Mouse (Mus musculus) gastrocnemius, adult 18-20 months (tissue): Measurements from ENCODE around the gene Slc5a2. TPM values are rescaled to one million over a fixed set of nuclear protein-coding genes. Genes with fewer than 3 reads are reported as not detected.

Experiments
- DNase-seq: peaks from one replicate; pipeline ENCODE4 v3.0.0; 2021; ENCODE audit warnings: low spot score
- total RNA-seq, 2 experiments: library from RNA; stranded (reverse); gene quantifications; 2 replicates each; pipeline ENCODE4 v1.2.3; 2021

Slc5a2 gene
- total RNA-seq, 2 experiments from 2014 or later, result 0.39 TPM; not detected in 1

DNA sequence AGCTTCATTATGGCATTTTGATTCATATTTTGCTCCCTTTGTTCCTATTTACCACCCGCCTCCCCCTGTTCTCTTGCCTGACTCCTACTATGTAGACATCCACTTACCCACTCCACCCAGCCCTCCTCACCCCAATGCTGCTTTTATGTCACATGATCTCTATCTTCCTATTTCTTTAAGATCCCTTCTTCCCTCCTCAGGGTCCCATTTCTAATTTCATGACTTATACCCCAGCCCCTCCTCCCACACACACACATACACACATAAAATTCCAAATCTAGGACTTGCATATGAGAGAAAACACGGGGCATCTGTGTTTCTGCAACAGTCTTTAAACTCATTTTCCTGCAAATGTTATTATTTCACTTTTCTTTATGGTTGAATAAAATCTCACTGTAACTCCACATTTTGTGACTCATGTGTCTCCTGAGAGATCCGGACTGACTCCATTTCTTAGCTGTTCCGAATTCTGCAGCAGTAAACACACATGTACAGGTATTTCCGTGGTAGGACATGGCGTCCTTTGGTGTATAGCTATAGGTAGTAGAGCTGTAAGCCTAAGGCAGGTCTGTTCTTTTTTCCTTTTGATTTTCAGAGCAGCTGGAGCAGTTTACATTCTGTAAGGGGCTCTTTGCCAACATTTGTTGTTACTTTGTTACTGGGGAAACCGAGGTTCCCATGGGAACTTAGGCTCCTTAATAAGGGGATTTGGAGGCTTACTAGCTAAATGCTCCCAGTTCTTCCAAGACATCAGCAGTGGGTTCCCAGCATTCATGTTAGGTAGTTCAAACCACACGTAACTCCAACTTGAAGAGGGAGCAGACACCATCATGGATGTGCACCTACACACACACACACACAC lies 33.3 kb downstream of the Slc5a2 start:
- no peak for DNase-seq

DNA sequence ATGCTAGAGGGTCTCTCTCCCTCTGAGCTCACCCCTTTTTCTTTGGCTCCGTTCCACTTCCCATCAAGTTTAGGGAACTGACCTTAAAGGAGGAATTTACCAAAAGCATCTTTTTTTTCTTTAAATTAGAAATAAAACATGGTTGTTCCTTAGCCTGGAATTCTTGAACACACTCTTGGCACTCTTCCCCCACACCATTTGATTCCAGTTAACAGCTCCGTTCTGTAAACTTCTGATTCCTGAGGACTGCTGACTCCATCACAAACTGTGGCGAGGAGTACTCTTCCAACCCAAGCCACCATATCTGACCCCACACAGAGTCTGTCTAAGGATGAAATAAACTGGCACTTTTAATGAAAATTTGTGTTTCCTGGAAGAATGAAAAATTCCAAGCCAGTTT lies 35.5 kb downstream of the Slc5a2 start:
- no peak for DNase-seq

DNA sequence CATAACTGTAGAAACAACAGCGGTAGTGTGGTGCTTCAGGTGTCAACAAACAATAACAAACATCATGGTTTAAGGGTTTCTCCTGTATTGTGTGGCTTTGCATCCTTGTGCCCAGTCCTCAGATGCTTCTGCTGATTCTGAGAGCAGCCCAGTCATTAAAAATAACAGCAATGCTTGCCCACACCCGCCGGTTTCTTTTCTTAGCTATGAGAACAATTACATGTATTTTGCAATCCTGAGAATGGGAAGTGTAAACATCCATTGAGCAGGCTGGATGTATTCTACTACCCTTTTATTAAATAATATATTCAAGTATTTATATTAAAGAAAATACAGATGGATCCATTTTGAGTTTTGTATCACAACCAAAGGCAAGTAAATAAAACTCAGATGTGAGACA lies 36.7 kb downstream of the Slc5a2 start:
- DNase-seq, result no peak

DNA sequence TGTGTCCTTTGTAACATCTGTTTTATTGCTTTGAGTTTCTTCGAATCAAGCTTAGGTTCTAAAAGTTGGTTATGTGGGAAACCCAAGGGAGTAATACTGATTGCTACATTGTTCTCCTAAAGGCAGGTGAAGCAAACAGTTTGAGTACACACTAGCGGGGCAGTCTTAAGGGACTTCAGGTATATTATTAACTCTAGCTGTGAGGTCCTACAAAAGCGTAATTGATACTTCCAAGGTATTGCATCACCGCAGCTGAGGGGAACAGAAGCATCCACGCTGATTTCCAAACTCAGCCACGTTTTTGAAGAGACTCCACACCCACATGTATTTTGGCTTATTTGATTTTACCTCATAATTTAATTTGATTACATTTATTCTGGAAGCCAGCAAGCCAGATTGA lies 38.7 kb downstream of the Slc5a2 start:
- no peak for DNase-seq

DNA sequence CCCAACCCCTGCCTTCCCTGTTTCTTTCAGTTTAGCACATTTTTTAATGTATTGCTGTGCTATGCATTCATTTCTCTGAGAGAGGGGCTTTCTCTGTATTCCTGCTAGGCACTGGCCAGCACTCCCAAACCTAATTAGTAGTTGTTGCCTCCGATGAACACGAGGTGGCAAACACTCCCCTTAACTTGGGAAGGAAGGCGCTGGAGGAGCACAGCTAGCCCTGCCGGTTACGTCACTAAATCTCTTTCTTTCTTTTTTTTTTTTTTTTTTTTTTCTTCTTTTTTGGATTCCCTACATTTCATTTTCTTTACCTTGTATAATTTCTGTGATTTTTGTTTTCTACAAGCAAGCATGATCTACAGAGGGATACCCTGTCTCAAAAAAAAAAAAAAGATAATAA lies 39.5 kb downstream of the Slc5a2 start:
- DNase-seq, result peak; percentile 27

DNA sequence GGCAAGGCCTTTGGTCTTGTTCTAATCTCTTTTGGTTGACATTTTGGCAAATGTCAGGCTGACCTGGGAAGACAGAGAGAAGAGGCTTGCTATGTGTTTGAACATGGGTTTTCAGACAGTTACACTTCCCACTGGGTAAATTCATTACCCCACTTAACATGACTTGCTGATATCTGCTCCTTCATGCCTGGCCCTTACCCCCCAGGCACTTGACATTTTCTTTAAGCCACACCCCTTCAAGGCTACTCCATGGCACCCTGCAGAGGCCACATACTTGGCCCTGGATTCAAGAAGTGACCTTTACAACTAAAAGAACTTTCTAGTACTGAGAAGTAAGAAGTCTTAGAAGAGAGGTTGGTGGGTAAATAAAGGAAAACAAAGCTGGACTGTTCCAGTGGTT lies 42.4 kb downstream of the Slc5a2 start:
- DNase-seq, result no peak

DNA sequence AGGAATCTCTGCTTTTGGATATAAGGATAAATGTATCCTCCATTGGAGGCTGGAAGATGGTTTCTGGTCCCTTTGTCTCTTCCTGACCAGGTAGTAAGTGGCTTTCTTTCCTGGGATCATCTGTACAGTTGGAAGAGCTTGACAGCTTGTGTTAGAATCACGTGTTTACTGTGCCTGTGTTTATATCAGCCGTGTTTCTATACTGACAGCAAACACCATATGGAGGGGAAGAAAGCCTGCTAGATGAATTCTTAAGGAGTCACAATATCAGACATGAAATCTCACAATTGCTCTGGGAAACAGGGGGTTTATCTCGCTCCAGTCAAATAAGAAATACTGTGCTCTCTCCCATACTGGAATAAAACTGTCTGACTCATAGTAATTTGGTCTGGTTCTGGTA lies 43.8 kb downstream of the Slc5a2 start:
- DNase-seq, result no peak

DNA sequence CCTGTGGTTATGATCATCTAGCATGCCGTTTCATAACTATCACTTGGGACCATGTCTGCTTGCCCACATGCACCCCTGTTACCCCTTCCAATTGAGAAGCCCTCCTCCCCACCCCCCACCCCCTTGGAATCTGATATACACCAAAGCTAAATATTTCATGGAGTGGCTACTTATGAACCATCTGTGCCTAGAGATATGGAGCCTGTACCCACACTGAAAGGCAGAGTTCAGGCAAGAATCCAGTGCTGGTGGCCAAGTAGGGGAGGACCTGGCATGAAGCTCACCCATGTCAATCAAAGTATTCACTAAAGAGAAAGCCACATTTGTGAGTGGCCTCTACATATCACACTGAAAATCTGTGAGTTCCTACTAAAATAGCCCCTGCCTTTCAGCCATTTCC lies 44.3 kb downstream of the Slc5a2 start:
- no peak for DNase-seq

DNA sequence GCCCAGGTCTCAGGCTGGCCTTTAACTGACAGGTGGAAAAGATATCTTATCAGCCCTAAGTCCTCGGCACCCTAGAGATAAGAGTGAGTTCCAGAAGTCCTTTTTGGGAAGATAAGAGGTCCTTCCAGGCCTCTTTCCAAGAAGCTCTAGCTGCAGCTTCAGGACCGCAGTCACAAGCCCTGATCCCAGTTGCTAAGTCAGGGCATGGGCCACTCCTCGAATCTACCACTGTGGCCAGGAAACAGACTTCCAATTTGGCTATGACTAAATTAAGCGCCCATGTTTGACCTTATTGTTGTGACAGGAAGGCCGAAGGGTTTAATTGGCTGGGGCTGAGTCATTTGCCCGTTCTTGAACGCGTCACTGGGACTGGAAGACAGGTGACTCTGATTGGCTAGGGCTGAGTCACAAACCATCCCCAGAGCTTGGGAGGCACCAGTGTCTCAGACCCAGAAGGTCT lies 44.8 kb downstream of the Slc5a2 start:
- peak; percentile 14 for DNase-seq

DNA sequence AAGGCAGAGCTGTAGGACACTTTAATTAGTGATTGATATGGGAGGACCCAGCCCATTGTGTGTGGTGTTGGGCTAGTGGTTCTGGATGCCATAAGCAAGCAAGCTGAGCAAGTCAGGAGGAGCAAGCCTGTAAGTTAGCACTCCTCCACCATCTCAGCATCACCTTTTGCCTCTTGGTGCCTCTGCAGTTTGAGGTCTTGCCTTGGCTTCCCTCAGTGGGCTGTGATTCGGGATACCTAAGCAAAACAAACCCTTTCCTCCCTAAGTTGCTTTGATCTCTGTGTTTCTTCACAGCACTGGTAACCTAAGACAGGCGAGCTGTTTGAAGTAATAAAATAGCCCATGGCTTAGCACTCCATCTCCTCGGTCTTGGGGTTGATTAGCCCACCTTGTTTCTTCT lies 45.8 kb downstream of the Slc5a2 start:
- no peak for DNase-seq

DNA sequence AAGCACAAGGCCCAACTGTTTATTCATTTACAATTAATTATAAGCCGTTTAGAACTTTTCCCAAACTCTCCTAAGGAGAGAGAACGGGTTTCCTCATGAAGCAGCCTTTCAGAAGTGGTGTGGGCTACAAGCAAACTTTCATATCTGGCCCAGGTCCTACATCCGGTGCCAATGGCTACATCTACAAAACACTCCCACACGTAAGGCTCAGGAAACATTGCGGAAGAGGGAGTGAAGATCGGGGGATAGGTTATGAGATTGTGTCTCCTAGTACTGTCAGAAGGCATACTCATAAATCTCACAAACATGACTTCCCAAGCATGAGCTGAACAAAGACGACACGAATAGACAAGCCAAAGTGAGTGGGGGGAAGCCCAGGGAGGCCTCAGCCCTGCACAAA lies 46.4 kb downstream of the Slc5a2 start:
- no peak for DNase-seq

DNA sequence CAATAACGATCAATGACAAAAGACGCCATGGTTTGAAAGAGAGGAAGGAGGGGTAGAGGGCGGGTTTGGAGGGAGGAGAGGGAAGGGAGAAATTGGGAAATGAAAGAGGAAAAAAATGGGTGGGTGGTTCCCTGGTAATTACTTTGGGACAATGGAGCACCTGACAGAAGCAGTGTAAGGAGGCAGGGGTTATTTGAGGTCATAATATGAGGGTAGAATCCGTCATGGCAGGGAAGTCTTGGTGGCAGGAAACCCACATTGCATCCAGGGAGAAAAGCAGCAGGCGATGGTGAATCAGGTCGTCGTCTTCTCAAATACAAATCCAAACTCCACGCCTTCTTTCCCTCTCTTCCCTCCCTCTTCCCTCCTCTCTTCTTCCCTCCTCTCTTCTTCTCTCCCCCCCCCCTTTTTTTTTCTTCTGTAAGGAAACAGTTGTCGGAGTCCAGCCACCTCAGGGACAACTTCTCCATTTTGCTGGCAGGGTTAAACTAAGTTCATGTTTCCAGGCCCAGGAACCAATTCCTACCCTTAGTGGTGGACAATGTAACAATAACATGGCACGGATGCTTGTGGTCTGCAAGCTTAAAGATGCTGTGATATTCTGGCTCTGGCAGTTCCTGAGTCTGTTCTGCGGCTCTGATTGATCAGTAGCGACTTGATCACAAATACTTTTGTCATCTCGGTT lies 47.1 kb downstream of the Slc5a2 start:
- no peak for DNase-seq

DNA sequence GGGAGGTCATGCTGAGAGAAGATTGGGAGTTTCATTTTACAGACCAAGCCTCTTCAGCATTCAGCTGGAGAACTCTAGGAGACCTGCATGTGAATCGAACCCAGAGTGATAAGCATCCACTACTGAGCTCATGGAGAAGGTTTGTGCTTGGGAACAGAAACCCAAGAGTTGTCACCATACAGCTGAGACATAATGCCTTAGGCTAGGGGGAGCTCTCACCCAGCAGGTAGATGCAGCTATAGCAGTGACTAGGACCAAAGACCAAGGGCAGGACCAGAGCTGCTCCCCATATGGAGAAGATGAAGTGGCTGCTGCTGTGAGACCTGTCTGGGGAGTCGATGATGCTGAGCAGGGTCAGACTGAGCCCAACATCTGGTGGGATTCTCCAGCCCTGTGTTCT lies 48.1 kb downstream of the Slc5a2 start:
- no peak for DNase-seq

DNA sequence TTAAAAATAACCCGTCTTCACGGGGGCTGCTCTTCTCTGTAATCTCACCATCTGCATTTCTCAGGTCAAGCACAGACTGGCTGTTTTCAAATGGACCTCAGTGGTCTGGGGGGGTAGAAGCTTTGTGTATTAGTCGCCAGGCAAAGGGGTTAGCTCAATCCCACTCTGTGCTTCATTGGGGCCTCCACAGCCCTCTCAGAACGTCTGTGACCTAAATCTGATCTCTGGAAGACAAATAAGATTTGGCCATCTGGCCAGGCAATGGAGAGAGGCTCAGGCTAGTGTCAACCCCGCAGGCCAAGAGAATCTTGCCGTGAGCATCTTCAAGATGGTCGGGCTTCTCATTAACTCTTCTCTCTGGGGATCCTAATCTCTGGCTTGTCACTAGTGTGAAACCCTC lies 49.0 kb downstream of the Slc5a2 start:
- no peak for DNase-seq

DNA sequence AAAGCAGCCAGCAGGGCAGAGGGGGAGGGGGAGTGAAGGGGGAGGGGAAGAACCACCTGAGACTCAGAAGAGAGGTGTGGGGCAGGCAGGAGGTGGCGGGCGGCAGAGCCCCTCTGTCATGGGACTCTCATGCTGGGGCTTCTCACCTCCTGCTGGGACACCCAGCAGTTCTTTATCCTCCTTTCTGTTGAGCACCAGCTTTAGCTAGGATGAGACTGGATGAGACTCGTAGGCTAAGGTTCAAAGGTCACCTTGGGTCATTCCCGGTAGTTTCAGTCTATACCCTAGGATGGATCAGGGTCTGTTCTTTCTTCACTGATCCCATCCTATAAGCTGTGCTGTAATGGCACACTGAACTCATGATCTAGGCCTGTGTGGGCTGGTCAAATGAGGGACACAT lies 51.6 kb downstream of the Slc5a2 start:
- DNase-seq, result no peak

DNA sequence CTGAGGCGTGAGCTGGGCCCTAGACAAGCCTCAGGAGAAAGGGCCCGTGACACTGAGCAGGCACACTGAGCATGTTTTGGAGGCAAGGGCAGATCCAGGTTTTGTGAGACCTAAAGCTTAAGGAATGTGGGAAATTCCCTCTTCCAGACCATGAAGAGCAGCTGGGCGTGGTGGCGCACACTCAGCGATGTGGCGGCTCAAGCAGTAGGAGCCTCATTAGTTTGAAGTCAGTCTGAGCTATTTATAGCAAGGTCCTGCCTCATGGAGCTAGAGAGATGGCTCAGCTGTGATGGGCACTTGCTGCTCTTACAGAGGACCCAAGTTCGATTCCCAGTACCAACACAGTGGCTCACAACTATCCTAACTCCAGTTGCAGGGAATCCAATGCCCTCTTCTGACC lies 53.7 kb downstream of the Slc5a2 start:
- no peak for DNase-seq

DNA sequence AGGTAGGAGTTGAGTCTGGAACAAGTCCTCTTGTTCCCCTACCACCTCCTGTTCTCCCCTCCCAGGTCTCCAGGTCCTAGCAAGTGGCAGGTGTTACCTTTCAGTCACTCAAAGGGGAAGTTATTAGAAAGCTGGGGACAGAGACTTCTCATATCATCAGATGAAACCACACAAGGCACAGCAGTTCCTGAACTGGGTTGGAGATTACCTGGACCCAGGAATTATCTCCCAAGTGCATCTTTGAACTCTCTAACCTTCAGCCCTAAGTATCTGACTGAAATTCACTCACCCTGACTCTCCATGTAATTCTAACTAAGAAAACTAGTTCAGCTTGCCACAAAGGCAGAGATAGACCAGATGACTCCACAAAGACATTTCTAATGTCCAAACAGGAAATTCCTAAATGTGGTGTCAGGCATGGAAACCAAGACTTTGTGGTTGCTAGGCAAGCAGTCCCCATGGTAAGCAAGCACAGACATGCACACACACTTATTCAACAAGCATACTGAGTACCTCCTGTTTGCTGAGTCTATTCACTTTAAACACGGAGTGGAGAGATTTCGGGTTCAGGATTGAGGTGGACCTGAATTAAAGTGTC lies 54.9 kb downstream of the Slc5a2 start:
- DNase-seq, result no peak

DNA sequence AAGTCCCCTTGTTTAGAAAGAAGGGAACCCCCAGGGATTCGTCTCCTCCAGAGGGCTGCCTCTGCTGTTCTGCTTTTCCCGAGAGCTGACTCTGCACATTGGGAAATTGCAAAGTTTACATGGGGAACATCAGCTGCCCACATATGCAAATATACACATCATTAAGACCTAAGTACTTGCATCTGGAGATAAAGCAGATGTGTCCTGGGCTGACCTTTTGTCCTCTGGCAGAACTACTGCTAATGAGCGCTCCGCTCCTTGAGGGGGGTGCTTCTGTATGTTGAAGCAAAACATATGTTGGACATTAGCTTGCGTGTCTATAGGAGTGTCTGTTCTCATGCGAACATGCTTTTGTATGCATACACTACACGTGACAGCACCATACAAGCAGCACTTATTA lies 55.8 kb downstream of the Slc5a2 start:
- DNase-seq, result no peak
